Mouse (Mus musculus) myocyte (in vitro differentiated cells): ENCODE measurements around the gene Med13.

ENCODE experiments used
- CEBPB ChIP-seq: IDR thresholded peaks from 2 replicates; pipeline ENCODE4 v1.6.1; 2011; ENCODE audit warnings: mild to moderate bottlenecking, moderate library complexity; ENCODE audit not compliant: poor library complexity, insufficient read depth, severe bottlenecking
- MAX ChIP-seq: IDR thresholded peaks from one replicate; pipeline ENCODE4 v1.6.1; 2011; ENCODE audit warnings: low read depth, mild to moderate bottlenecking, control low read depth
- MYOD1 ChIP-seq, 3 experiments: IDR thresholded peaks; one replicate each; pipeline ENCODE4 v1.6.1; 2011; ENCODE audit warnings: control low read depth in 2 of 3, low read depth in 2 of 3, mild to moderate bottlenecking in 2 of 3, moderate library complexity in 1 of 3; ENCODE audit not compliant: insufficient read length in 2 of 3, control insufficient read depth in 1 of 3
- MYOG ChIP-seq, 3 experiments: IDR thresholded peaks; one replicate each; pipeline ENCODE4 v1.6.1; 2011; ENCODE audit warnings: control low read depth in 2 of 3, low read depth in 2 of 3, mild to moderate bottlenecking in 2 of 3; ENCODE audit not compliant: insufficient read length in 2 of 3, control insufficient read depth in 1 of 3, insufficient read depth in 1 of 3
- POLR2A ChIP-seq: IDR thresholded peaks from one replicate; pipeline ENCODE4 v1.6.1; 2011; ENCODE audit warnings: low read depth, mild to moderate bottlenecking, control low read depth, moderate library complexity; ENCODE audit not compliant: insufficient read length
- POLR2AphosphoS2 ChIP-seq: IDR thresholded peaks from one replicate; pipeline ENCODE4 v1.6.1; 2011; ENCODE audit warnings: low read depth, control low read depth; ENCODE audit not compliant: insufficient read length
- TCF12 ChIP-seq: IDR thresholded peaks from one replicate; pipeline ENCODE4 v1.6.1; 2011; ENCODE audit warnings: mild to moderate bottlenecking, control low read depth; ENCODE audit not compliant: poor library complexity, insufficient read depth, severe bottlenecking
- TCF3 ChIP-seq: IDR thresholded peaks from one replicate; pipeline ENCODE4 v1.6.1; 2011; ENCODE audit warnings: low read depth, control low read depth; ENCODE audit not compliant: insufficient read length

GRCm38 (mm10) chr11:86391687-86392086, 34.3 kb upstream of the Med13 start:
- no peak for TF ChIP-seq POLR2A
- TF ChIP-seq TCF3 = no peak
- no peak for TF ChIP-seq MAX
- no peak for TF ChIP-seq MYOG (IDR thresholded peaks at IDR 0.05; ENCODE audit: control insufficient read depth in 1 of 3, insufficient read depth in 1 of 3, insufficient read length in 2 of 3, low read depth in 2 of 3)
- TF ChIP-seq CEBPB = no peak
- TF ChIP-seq POLR2AphosphoS2 = no peak
- no peak for TF ChIP-seq MYOD1 (IDR thresholded peaks at IDR 0.05; ENCODE audit: control insufficient read depth in 1 of 3, insufficient read length in 2 of 3, low read depth in 2 of 3)
- TF ChIP-seq TCF12 = no peak
